Mouse (Mus musculus) embryonic facial prominence, embryonic 12.5 days (tissue): ENCODE data around the gene Cd37. TPM values are rescaled to one million over a fixed set of nuclear protein-coding genes. Genes with fewer than 3 reads are reported as not detected.
"Not testable (repeated sequence)": the region's sequence is repeated elsewhere in the genome, so short reads cannot be mapped to it uniquely, and the experiment has no call there.

ENCODE experiments used
- ATAC-seq: fragments of 200-750 bp; cut with Nextera tagmentation; 2 replicates; pipeline ENCODE4 v1.8.0; 2017; ENCODE audit not compliant: insufficient number of reproducible peaks, insufficient read depth, low FRiP score, low TSS enrichment
- H3K27ac ChIP-seq: fragments of 300-500 bp; sonication (generic); 2 replicates; pipeline ENCODE4 v1.5.1; 2016; ENCODE audit warnings: mild to moderate bottlenecking
- H3K27me3 ChIP-seq: fragments of 300-500 bp; sonication (generic); 2 replicates; pipeline ENCODE4 v1.6.1; 2016; ENCODE audit warnings: mild to moderate bottlenecking, moderate library complexity
- H3K36me3 ChIP-seq: fragments of 300-500 bp; sonication (generic); 2 replicates; pipeline ENCODE4 v1.6.1; 2016; ENCODE audit warnings: mild to moderate bottlenecking
- H3K4me1 ChIP-seq: fragments of 300-500 bp; sonication (generic); 2 replicates; pipeline ENCODE4 v1.6.1; 2016
- H3K4me2 ChIP-seq: fragments of 300-500 bp; sonication (generic); replicated peaks from 2 replicates; pipeline ENCODE4 v1.6.1; 2016; ENCODE audit warnings: mild to moderate bottlenecking, moderate library complexity
- H3K4me3 ChIP-seq: fragments of 300-500 bp; sonication (generic); 2 replicates; pipeline ENCODE4 v1.5.1; 2016; ENCODE audit warnings: mild to moderate bottlenecking
- H3K9ac ChIP-seq: fragments of 300-500 bp; sonication (generic); 2 replicates; pipeline ENCODE4 v1.6.1; 2016; ENCODE audit warnings: mild to moderate bottlenecking, moderate library complexity
- H3K9me3 ChIP-seq: fragments of 300-500 bp; sonication (generic); 2 replicates; pipeline ENCODE4 v1.6.1; 2016; ENCODE audit warnings: mild to moderate bottlenecking, moderate library complexity
- WGBS: fragments of 180-500 bp; shearing (Covaris S2); methylation state at CpG from one replicate; pipeline ENCODE4 v1.1.7; 2016; 5-methylcytosine and 5-hydroxymethylcytosine counted together
- polyA plus RNA-seq: library from polyadenylated mRNA; unstranded; fragments of >200 nt; fragmentation: Nextera tagmentation; extraction: Ambion mirVana; gene quantifications from 2 replicates; pipeline ENCODE4 v1.2.1, GENCODE M21; 2016

The Cd37 gene
- polyA plus RNA-seq, 1 experiment from 2014 or later: 2.3 TPM

DNA sequence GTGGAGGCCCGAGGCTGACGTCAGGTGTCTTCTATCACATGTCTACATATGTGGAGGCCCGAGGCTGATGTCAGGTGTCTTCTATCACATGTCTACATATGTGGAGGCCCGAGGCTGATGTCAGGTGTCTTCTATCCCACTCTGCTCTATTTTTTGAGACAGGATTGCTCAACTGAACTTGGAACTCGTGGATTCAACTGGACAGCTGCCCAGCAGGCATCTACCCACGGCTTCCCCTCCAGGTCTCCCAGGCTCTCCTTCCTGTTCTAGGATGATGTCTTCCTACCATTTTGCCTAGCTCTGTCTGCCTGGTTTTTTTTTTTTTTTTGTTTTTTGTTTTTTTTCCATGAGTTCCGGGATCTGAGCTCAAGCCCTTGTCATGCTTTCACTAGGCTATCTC, 16.9 kb upstream of the Cd37 start:
- H3K36me3 ChIP-seq, ATAC-seq: not testable (repeated sequence)

DNA sequence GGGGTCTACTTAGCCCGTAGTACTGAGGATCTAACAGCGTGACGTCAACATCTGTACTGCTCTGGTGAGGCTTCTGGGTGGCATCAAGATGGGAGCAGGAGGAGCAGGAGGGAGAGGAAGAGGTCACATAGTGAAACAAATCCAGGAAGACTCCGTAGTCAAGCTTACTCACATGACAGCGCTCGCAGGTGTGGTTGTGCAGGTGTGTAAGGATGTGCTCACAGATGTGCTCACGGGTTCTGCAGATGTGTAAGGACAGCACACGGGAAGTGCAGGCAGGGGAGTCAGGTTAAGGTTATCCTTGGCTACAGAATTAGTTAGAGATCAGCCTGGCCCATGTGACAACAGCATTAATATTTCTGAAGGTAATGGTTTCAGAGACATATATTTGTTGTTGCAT, 14.9 kb upstream of the Cd37 start:
- 83% methylated on average over 8 of the region's 8 CpGs for WGBS
- no peak overlapping the region for H3K27ac ChIP-seq
- H3K27me3 ChIP-seq: no peaks in the 10 kb centered on the region
- no peak overlapping the region for H3K9ac ChIP-seq
- H3K4me2 ChIP-seq: no peak overlapping the region
- H3K4me3 ChIP-seq: no peak overlapping the region
- no peaks in the 10 kb centered on the region for H3K4me1 ChIP-seq
- ATAC-seq: no peak
- H3K9me3 ChIP-seq: no peaks in the 10 kb centered on the region
- no peaks in the 10 kb centered on the region for H3K36me3 ChIP-seq

More for the DNA sequence above, 16.9 kb upstream of the Cd37 start:
- H3K27ac ChIP-seq, H3K9me3 ChIP-seq, H3K4me2 ChIP-seq, H3K4me3 ChIP-seq, H3K27me3 ChIP-seq, H3K9ac ChIP-seq, H3K4me1 ChIP-seq: not testable (repeated sequence)
- WGBS: 78% methylated on average over 7 of the region's 7 CpGs

DNA sequence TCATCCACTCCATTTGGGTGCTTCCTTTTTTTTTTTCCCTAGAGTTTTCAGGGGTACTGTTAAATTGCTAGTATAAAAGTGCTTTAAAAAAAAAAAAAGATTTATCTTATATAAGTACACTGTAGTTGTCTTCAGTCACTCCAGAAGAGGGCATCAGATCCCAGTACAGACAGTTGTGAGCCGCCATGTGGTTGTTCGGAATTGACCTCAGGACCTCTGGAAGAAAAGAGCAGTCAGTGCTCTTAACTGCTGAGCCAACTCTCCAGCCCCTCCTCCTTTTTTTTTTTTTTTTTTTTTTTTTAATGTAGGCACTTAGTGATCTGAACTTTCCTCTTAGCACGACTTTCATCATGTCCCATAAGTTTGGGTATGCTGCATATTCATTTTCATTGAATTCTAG, 8.8 kb upstream of the Cd37 start:
- Histone ChIP-seq H3K27ac (no peak overlapping the region), H3K4me2 (no peak overlapping the region), H3K36me3 (no peaks in the 10 kb centered on the region), H3K9ac (no peak overlapping the region), H3K4me1 (no peaks in the 10 kb centered on the region), H3K27me3 (no peaks in the 10 kb centered on the region), H3K4me3 (no peak overlapping the region), H3K9me3 (no peaks in the 10 kb centered on the region)
- 34% methylated on average over 3 of the region's 3 CpGs for WGBS
- no peak for ATAC-seq

DNA sequence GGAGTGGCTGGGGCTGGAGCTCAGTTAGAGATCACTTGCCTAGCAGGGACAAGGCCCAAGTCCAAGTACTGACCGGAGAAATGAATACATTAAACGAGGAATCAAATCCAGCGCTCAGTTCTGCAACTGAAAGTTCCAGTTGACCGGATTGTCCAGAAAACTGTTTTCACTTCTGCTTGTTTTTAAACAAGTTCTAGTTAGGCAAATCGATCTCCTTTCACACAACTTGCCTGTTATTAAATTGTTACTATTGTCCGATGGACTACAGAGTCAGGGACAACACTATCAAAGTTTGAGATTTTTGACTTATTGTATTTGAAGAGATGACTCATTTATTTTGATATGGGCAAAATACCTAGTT, 2.5 kb upstream of the Cd37 start:
- peaks cover 10% of the 10 kb centered on the region for H3K4me1 ChIP-seq
- no peaks in the 10 kb centered on the region for H3K36me3 ChIP-seq
- no peak for ATAC-seq
- H3K27me3 ChIP-seq: peaks cover 24% of the 10 kb centered on the region
- peak overlapping the region; percentile 24; the same call in 1 of the 2 replicates for H3K4me3 ChIP-seq
- H3K4me2 ChIP-seq: peak overlapping the region; percentile 50
- H3K27ac ChIP-seq: no peak overlapping the region
- no peaks in the 10 kb centered on the region for H3K9me3 ChIP-seq
- 76% methylated on average over 6 of the region's 6 CpGs for WGBS
- H3K9ac ChIP-seq: peak overlapping the region; percentile 31; the same call in 1 of the 2 replicates

DNA sequence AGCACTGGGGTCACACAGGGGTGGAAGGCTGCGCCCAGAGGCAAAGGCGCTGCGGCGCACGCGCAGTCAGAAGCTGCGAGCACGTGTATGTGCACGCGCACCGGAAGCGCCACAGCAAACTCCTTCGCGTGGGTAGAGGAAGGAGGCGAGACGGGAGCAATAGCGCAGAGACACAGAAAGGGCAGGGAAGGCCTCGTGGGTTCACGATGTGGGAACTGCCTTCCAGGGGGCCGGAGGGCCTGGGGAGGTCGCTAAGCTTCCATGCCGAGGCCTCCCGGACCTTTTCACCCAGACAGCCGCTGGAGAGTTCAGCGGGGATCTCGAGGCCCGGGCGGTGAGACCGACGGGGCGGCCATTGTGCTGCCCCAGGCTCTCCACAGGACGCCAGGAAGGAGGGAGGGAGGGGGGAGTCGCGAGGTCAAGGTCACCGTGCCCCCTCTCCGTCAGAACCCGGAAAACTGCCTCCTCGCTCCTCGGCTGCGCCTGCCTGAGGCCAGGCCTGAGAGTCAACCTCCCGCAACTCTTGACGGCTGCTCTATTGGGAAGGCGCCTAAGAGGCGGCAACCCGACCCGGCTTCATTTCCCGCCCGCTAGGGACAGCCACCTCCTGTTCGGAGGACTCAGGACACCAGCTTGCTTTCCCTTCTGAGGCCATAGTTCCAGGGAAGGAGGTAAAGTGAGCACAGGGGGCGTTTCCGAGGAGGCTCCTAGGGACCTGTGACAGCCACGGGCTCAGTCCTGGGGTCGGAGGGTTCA, 1.9 kb upstream of the Cd37 start, which contains the start of gene Slc6a16:
Gene Slc6a16, plus strand, starts transcription at position 453 of the 756 bp plus-strand sequence.
- Histone ChIP-seq H3K27me3 (peaks cover 24% of the 10 kb centered on the region), H3K4me1 (peaks cover 11% of the 10 kb centered on the region), H3K27ac (no peak within 1 kb of the TSS), H3K9me3 (no peaks in the 10 kb centered on the region), H3K36me3 (no peaks in the 10 kb centered on the region), H3K4me2 (peak within 1 kb of the TSS; percentile 50), H3K9ac (peak within 1 kb of the TSS; percentile 31), H3K4me3 (peak within 1 kb of the TSS; percentile 24)
- no peak for ATAC-seq
- 6% methylated on average over 53 of the region's 53 CpGs for WGBS

DNA sequence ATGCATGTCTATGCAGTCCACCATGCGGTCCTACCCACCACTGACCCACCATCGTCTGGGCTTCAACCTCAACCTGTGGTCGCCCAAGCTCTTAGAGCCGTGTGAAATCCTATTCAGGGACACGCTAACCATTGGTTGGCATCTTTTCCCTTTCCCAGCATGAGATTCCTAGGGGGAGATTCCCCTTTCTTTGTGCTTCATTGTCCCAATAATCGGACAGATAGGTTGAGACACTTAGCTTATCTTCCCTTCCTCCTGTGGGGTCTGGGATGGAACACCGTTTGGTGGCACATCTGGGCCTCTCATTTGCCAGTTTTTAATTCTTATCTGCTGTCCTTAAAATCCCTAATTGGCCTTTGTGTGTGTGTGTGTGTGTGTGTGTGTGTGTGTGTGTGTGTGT, 1.2 kb upstream of the Cd37 start:
- Histone ChIP-seq H3K9me3 (no peaks in the 10 kb centered on the region), H3K36me3 (no peaks in the 10 kb centered on the region), H3K4me2 (no peak overlapping the region; the same call in 1 of the 2 replicates), H3K27ac (no peak overlapping the region), H3K4me3 (peak overlapping the region; percentile 24), H3K4me1 (peaks cover 18% of the 10 kb centered on the region), H3K9ac (no peak overlapping the region), H3K27me3 (peaks cover 28% of the 10 kb centered on the region)
- WGBS: 79% methylated on average over 7 of the region's 7 CpGs
- no peak for ATAC-seq

DNA sequence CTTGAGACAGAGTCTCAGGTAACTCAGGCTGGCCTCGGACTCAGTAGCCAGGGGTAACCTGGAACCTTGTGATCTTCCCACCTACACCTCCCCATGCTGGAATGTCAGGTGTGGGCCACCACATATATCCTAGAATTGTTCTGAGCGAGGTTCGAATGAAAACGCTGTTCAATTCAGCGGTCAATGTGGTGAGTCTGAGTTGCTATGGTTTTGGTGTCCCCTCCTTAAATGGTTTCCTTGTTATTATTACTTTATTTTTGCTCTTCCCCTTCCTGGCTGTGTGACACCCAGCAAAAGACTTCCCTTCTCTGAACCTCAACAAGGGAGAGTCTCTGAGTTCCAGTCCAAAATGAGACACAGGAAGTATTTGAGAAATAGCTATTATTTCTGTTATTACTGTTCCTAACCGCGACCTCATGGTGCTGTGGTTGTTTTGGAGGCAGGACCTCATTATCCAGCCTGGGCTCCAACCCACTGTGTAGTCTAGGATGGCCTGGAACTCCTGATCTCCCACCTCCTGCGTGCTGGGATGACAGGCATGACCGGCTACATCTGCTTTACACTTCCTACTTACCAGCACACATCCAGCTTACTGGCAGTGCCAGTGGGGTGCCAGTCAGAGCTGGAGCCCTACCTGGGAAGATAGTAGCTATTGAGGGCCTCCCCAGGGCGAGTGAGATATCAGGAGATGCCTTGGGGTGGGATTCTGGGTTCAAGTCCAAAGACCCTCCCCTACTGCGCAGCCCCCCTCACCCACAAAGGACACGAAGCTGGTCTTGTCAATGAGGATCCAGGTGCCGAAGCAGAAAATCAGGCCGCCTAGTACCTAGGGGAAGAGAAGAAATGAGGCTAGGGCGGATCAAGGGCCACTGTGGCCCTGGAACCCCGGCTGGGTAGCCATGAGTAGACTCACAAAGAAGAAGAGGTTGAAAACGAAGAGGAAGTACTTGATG, 892 bp downstream of the Cd37 start:
- no peak for ATAC-seq
- WGBS: 77% methylated on average over 17 of the region's 17 CpGs
- H3K4me1 ChIP-seq: peaks cover 33% of the 10 kb centered on the region
- no peaks in the 10 kb centered on the region for H3K9me3 ChIP-seq
- H3K27me3 ChIP-seq: peaks cover 28% of the 10 kb centered on the region
- H3K9ac ChIP-seq: no peak overlapping the region
- peaks cover 3% of the 10 kb centered on the region; the same call in 1 of the 2 replicates for H3K36me3 ChIP-seq
- no peak overlapping the region for H3K27ac ChIP-seq
- no peak overlapping the region for H3K4me2 ChIP-seq
- no peak overlapping the region for H3K4me3 ChIP-seq

DNA sequence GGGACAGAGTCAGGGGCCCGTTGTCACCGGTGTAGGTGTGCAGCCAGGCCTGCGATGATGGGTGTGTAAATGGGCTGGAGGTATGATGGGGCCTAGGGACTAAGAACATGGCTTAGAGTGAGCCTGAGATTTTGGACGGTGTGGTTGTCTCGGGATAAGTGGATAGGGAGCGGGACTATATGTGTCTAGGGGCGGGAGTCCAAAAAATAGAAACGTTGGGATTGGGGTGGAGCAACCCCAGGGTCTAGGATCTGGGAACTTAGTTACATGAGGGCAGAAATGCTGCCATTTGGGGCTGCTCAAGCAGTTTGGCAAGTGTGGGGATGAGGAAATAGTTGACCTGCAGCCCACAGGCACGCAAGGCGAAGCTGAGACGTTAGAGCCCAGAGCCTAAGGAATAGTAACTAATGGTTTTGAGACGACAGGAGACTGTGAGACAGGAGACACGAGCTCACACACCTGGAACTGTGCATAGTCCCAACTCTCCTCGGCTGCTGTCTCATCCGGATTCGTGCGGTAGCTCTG, 3.2 kb downstream of the Cd37 start:
- H3K4me2 ChIP-seq: peak overlapping the region; percentile 48
- H3K4me3 ChIP-seq: peak overlapping the region; percentile 16; the same call in 1 of the 2 replicates
- peak overlapping the region; percentile 69 for H3K27ac ChIP-seq
- peaks cover 33% of the 10 kb centered on the region for H3K4me1 ChIP-seq
- WGBS: 27% methylated on average over 17 of the region's 17 CpGs
- H3K9ac ChIP-seq: peak overlapping the region; percentile 41; the same call in 1 of the 2 replicates
- H3K9me3 ChIP-seq: no peaks in the 10 kb centered on the region
- peaks cover 28% of the 10 kb centered on the region for H3K27me3 ChIP-seq
- ATAC-seq: no peak
- peaks cover 25% of the 10 kb centered on the region for H3K36me3 ChIP-seq

DNA sequence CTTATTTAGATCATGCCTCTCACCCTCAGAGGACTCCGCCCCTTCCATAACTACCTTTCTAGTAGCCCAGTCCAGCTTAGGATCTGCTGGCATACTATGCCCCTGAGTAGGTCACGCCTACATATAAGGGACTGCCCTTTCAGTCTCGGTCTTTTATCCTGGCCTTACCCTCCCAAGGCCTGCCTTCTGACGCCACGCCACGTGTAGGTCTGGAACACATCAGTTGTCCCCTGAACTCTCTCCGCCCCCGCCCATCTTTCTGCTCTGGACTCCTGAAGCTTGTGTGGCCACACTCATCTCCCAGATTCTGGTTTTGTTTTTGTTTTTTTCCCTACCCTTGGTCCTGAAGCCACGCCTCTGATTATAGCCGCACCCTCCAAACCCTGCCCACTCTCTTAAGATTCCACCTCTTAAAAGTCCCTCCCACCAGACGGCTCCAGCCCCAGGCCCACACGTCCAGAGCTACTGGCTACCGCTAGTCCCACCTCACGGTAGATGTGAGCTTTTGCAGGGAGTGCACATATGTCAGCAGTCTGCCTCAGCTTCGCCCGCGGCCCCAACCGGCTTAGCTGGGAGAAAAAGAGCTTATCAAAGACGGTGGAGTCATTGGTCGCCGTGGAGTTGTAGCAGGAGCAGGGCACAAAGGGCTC, 3.9 kb downstream of the Cd37 start:
- Histone ChIP-seq H3K4me2 (peak overlapping the region; percentile 48), H3K4me1 (peaks cover 28% of the 10 kb centered on the region), H3K36me3 (peaks cover 25% of the 10 kb centered on the region), H3K9me3 (no peaks in the 10 kb centered on the region), H3K27ac (peak overlapping the region; percentile 69), H3K4me3 (peak overlapping the region; percentile 16; the same call in 1 of the 2 replicates), H3K27me3 (peaks cover 24% of the 10 kb centered on the region), H3K9ac (peak overlapping the region; percentile 41; the same call in 1 of the 2 replicates)
- WGBS: 3% methylated on average over 21 of the region's 21 CpGs
- ATAC-seq: peak; percentile 76

DNA sequence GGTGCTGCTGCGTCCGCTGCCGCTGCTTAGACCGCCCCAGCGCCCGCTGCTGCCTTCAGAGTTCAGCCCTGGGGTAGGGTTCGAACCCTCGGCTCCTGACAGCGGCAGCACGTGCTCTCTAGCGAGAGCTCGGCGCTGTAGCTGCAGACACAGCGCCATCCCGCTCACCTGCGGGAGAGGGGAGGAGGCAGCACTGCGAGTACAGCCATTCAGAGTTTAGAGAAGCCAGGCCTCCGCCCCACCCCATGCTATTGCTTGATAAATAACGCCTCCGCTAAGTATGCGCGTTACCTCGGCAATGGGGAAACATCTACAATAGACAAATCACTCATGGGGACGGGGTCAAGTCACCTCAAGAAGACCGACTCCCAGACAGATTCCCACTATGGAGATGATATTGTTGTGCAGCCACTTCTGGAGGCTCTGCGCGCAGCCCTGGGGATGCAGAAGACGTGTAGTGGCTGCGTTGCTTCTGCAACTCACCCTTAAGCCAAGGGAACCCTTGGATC, 4.5 kb downstream of the Cd37 start:
- Histone ChIP-seq H3K9ac (no peak overlapping the region; the same call in 1 of the 2 replicates), H3K27ac (peak overlapping the region; percentile 55; the same call in 1 of the 2 replicates), H3K4me1 (peaks cover 28% of the 10 kb centered on the region), H3K36me3 (peaks cover 31% of the 10 kb centered on the region), H3K4me3 (no peak overlapping the region; the same call in 1 of the 2 replicates), H3K27me3 (peaks cover 22% of the 10 kb centered on the region), H3K4me2 (peak overlapping the region; percentile 48), H3K9me3 (no peaks in the 10 kb centered on the region)
- no peak for ATAC-seq
- WGBS: 11% methylated on average over 29 of the region's 29 CpGs
